Mouse (Mus musculus) liver, embryonic 14.5 days (tissue): ENCODE measurements around the gene Kng1. TPM values are rescaled to one million over a fixed set of nuclear protein-coding genes. Genes with fewer than 3 reads are reported as not detected.

ENCODE experiments used
- ATAC-seq: fragments of 200-750 bp; cut with Nextera tagmentation; 2 replicates; pipeline ENCODE4 v1.8.0; 2017; ENCODE audit warnings: moderate number of reproducible peaks, mild to moderate bottlenecking, moderate library complexity; ENCODE audit not compliant: insufficient read depth
- DNase-seq, 3 experiments: peaks; one replicate each; pipeline ENCODE4 v3.0.0-alpha.2; 2012 to 2013; ENCODE audit warnings: low read depth in 3 of 3, low spot score in 3 of 3
- H3K27ac ChIP-seq: fragments of 300-500 bp; sonication (generic); 2 replicates; pipeline ENCODE4 v1.5.1; 2014; ENCODE audit warnings: moderate library complexity, mild to moderate bottlenecking, control low read depth, inconsistent platforms
- H3K27me3 ChIP-seq: fragments of 300-500 bp; sonication (generic); 2 replicates; pipeline ENCODE4 v1.6.1; 2014; ENCODE audit warnings: mild to moderate bottlenecking, low read length, moderate library complexity; ENCODE audit not compliant: control insufficient read depth, insufficient read depth
- H3K36me3 ChIP-seq: fragments of 300-500 bp; sonication (generic); replicated peaks from 2 replicates; pipeline ENCODE4 v1.6.1; 2014; ENCODE audit warnings: low read depth; ENCODE audit not compliant: control insufficient read depth, insufficient read depth
- H3K4me1 ChIP-seq, 2 experiments: fragments of 200-500 bp in 1 of 2; fragments of 300-500 bp in 1 of 2; sonication (generic) in 1 of 2; replicated peaks; 2 replicates each; pipeline ENCODE4 v1.6.1; 2012 to 2014; ENCODE audit warnings: antibody characterized with exemption in 1 of 2, inconsistent platforms in 1 of 2, low read length in 1 of 2; ENCODE audit not compliant: control insufficient read depth in 2 of 2, insufficient read depth in 2 of 2
- H3K4me2 ChIP-seq: fragments of 300-500 bp; sonication (generic); 2 replicates; pipeline ENCODE4 v1.6.1; 2014; ENCODE audit warnings: low read depth, mild to moderate bottlenecking, control low read depth, moderate library complexity
- H3K4me3 ChIP-seq, 2 experiments: fragments of 200-500 bp in 1 of 2; fragments of 300-500 bp in 1 of 2; sonication (generic) in 1 of 2; 2 replicates each; pipeline ENCODE4 v1.5.1; 2012 to 2014; ENCODE audit warnings: low read depth in 2 of 2, low read length in 2 of 2, mild to moderate bottlenecking in 2 of 2, control low read depth in 1 of 2, inconsistent platforms in 1 of 2, moderate library complexity in 1 of 2; ENCODE audit not compliant: insufficient read depth in 1 of 2
- H3K9ac ChIP-seq: fragments of 300-500 bp; sonication (generic); replicated peaks from 2 replicates; pipeline ENCODE4 v1.6.1; 2014; ENCODE audit warnings: mild to moderate bottlenecking, control low read depth, moderate library complexity
- H3K9me3 ChIP-seq: fragments of 300-500 bp; sonication (generic); 2 replicates; pipeline ENCODE4 v1.6.1; 2016; ENCODE audit warnings: low read length, mixed read lengths; ENCODE audit not compliant: control insufficient read depth
- CTCF ChIP-seq: IDR thresholded peaks from 2 replicates; pipeline ENCODE4 v1.5.1; 2016; ENCODE audit warnings: antibody characterized with exemption, low read depth, control low read depth
- EP300 ChIP-seq: IDR thresholded peaks from 2 replicates; pipeline ENCODE4 v1.6.1; 2016; ENCODE audit warnings: antibody characterized with exemption, low read depth
- WGBS: fragments of 180-500 bp; shearing (Covaris S2); extraction: QIAGEN DNeasy Blood & Tissue Kit; methylation state at CpG from one replicate; pipeline ENCODE4 v1.1.7; 2014; ENCODE audit not compliant: insufficient replicate concordance; 5-methylcytosine and 5-hydroxymethylcytosine counted together
- microRNA-seq: library from miRNA; unstranded; fragments of <30 nt; microRNA quantifications from one replicate; pipeline ENCODE4, GENCODE M21; 2016
- polyA plus RNA-seq, 2 experiments: library from polyadenylated mRNA; depleted of rRNA in 1 of 2; stranded (reverse) in 1 of 2; unstranded in 1 of 2; fragments of >200 nt; fragmentation: Nextera tagmentation in 1 of 2; extraction: Ambion mirVana in 1 of 2; gene quantifications; 2 replicates each; pipeline versions ENCODE4 v1.2.1 to v1.2.3; 2012 to 2014

The Kng1 gene
- polyA plus RNA-seq, 2 experiments, result 225 to 583 TPM

DNA sequence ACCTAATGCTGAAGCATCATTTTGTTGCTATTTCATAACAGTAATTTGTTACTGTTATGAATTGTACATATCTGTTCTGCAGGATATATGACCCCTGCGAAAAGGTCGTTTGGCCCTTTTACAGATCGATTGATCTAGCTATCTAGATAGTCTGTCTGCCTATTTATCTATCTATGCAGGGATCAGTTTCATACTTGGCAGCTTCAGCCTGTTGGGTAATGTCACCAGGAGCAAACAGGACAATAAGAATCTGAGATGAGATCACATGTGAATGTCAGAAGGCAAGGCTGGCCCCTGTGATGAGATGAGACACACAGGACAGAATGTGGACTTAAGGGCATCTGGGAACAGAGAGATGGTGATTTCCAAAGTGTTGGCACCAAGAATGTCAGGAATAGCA, 72.6 kb downstream of the Kng1 start:
- WGBS, result 74% methylated on average over 3 of the region's 3 CpGs
- H3K4me1 ChIP-seq, result peaks cover 10 to 12% of the 10 kb centered on the region in 2 experiments; a peak in 3 of 4 replicates
- no peak overlapping the region for H3K4me2 ChIP-seq
- H3K9me3 ChIP-seq, result no peaks in the 10 kb centered on the region
- no peak overlapping the region for H3K4me3 ChIP-seq
- no peak for TF ChIP-seq EP300
- no peak for TF ChIP-seq CTCF
- H3K27ac ChIP-seq, result no peak overlapping the region
- H3K36me3 ChIP-seq, result peaks cover 2% of the 10 kb centered on the region; the same call in 1 of the 2 replicates
- H3K9ac ChIP-seq, result no peak overlapping the region
- ATAC-seq (no peak), DNase-seq (no peak)
- H3K27me3 ChIP-seq, result no peaks in the 10 kb centered on the region

Small RNAs within 50 kb of the gene (microRNA-seq; reads per million reads assigned to microRNA genes)
- gene Gm49346, result 3.0 reads per million

Other genes starting within 250 kb of the Kng1 start
- gene Crygs, start 246.3 kb upstream of the Kng1 start, polyA plus RNA-seq (2012; rRNA removed), result 0.17 TPM in 1 of 2 replicates, not detected in the other
- 0.16 TPM in 1 of 2 replicates, not detected in the other for gene Crygs, start 246.3 kb upstream of the Kng1 start, polyA plus RNA-seq (2014; fragmentation: Nextera tagmentation; extraction: Ambion mirVana)
- 20.3 and 25.6 TPM in 2 replicates for gene Tbccd1, start 200.2 kb upstream of the Kng1 start, polyA plus RNA-seq (2012; rRNA removed)
- gene Tbccd1, start 200.2 kb upstream of the Kng1 start, polyA plus RNA-seq (2014; fragmentation: Nextera tagmentation; extraction: Ambion mirVana), result 23.5 and 24.8 TPM in 2 replicates
- gene Dnajb11, start 200.0 kb upstream of the Kng1 start, polyA plus RNA-seq (2012; rRNA removed), result 15.1 and 25.9 TPM in 2 replicates
- gene Dnajb11, start 200.0 kb upstream of the Kng1 start, polyA plus RNA-seq (2014; fragmentation: Nextera tagmentation; extraction: Ambion mirVana), result 54.3 and 54.9 TPM in 2 replicates
- gene Ahsg, start 166.6 kb upstream of the Kng1 start, polyA plus RNA-seq (2012; rRNA removed), result 1,135 and 1,143 TPM in 2 replicates
- gene Ahsg, start 166.6 kb upstream of the Kng1 start, polyA plus RNA-seq (2014; fragmentation: Nextera tagmentation; extraction: Ambion mirVana), result 1,052 and 1,153 TPM in 2 replicates
- gene Fetub, start 139.5 kb upstream of the Kng1 start, polyA plus RNA-seq (2012; rRNA removed), result 1.5 and 1.6 TPM in 2 replicates
- gene Fetub, start 139.5 kb upstream of the Kng1 start, polyA plus RNA-seq (2014; fragmentation: Nextera tagmentation; extraction: Ambion mirVana), result 2.2 and 2.3 TPM in 2 replicates
- gene Hrg, start 106.8 kb upstream of the Kng1 start, polyA plus RNA-seq (2012; rRNA removed), result 0.16 and 0.28 TPM in 2 replicates
- 0.71 and 1.0 TPM in 2 replicates for gene Hrg, start 106.8 kb upstream of the Kng1 start, polyA plus RNA-seq (2014; fragmentation: Nextera tagmentation; extraction: Ambion mirVana)
- 7.9 and 13.3 TPM in 2 replicates for gene Kng2, start 28.4 kb upstream of the Kng1 start, polyA plus RNA-seq (2012; rRNA removed)
- gene Kng2, start 28.4 kb upstream of the Kng1 start, polyA plus RNA-seq (2014; fragmentation: Nextera tagmentation; extraction: Ambion mirVana), result 27.6 and 27.7 TPM in 2 replicates
- gene Eif4a2, start 49.6 kb downstream of the Kng1 start, polyA plus RNA-seq (2012; rRNA removed), result 111 and 159 TPM in 2 replicates
- 55.9 and 66.5 TPM in 2 replicates for gene Eif4a2, start 49.6 kb downstream of the Kng1 start, polyA plus RNA-seq (2014; fragmentation: Nextera tagmentation; extraction: Ambion mirVana)
- 6.5 and 17.1 TPM in 2 replicates for gene Rfc4, start 69.9 kb downstream of the Kng1 start, polyA plus RNA-seq (2012; rRNA removed)
- gene Rfc4, start 69.9 kb downstream of the Kng1 start, polyA plus RNA-seq (2014; fragmentation: Nextera tagmentation; extraction: Ambion mirVana), result 177 and 178 TPM in 2 replicates
- not detected in 2 replicates for gene Adipoq, start 88.7 kb downstream of the Kng1 start, polyA plus RNA-seq (2012; rRNA removed)
- not detected in 2 replicates for gene Adipoq, start 88.7 kb downstream of the Kng1 start, polyA plus RNA-seq (2014; fragmentation: Nextera tagmentation; extraction: Ambion mirVana)
- 9.6 and 10.6 TPM in 2 replicates for gene St6gal1, start 166.9 kb downstream of the Kng1 start, polyA plus RNA-seq (2012; rRNA removed)
- gene St6gal1, start 166.9 kb downstream of the Kng1 start, polyA plus RNA-seq (2014; fragmentation: Nextera tagmentation; extraction: Ambion mirVana), result 10.5 and 10.6 TPM in 2 replicates